Mouse (Mus musculus): ENCODE measurements around the gene Slc25a29.

GRCm38 (mm10) chr12:108836722-108837121 is 1.0 kb upstream of the Slc25a29 start:
- TF ChIP-seq CHD2 (IDR thresholded peaks at IDR 0.05; ENCODE audit: low read depth, low read length) (no peak), MAFK (IDR thresholded peaks at IDR 0.05; ENCODE audit: insufficient read depth, low read depth, low read length) (no peak), ZNF384 (IDR thresholded peaks at IDR 0.05; ENCODE audit: low read depth, low read length) (no peak)

Measured in ES-E14 (cell line).